Mouse (Mus musculus) ES-E14 (cell line): Measurements from ENCODE around the gene Rb1. TPM values are rescaled to one million over a fixed set of nuclear protein-coding genes. Genes with fewer than 3 reads are reported as not detected.

Experiments
- DNase-seq: peaks from one replicate; pipeline ENCODE4 v3.0.0-alpha.2; 2013; ENCODE audit warnings: low read depth, low spot score
- H3K27ac ChIP-seq: 2 replicates; pipeline ENCODE4 v1.5.1; 2012; ENCODE audit warnings: low read depth, mild to moderate bottlenecking, low read length, moderate library complexity, mixed read lengths; ENCODE audit not compliant: poor library complexity, insufficient read depth, severe bottlenecking
- H3K36me3 ChIP-seq: 2 replicates; pipeline ENCODE4 v1.6.1; 2012; ENCODE audit warnings: mild to moderate bottlenecking, low read length, moderate library complexity, mixed read lengths; ENCODE audit not compliant: control insufficient read depth, poor library complexity, insufficient read depth, severe bottlenecking
- H3K4me1 ChIP-seq, 2 experiments: fragments of 150-350 bp in 1 of 2; sonication (generic) in 1 of 2; 2 replicates each; pipeline ENCODE4 v1.6.1; 2012; ENCODE audit warnings: low read length in 2 of 2, mild to moderate bottlenecking in 1 of 2, mixed read lengths in 1 of 2; ENCODE audit not compliant: control insufficient read depth in 2 of 2, insufficient read depth in 2 of 2, poor library complexity in 1 of 2
- H3K4me3 ChIP-seq, 2 experiments: fragments of 150-350 bp in 1 of 2; sonication (generic) in 1 of 2; 2 replicates each; pipeline ENCODE4 v1.5.1; 2012; ENCODE audit warnings: low read length in 2 of 2, low read depth in 1 of 2, mild to moderate bottlenecking in 1 of 2, mixed read lengths in 1 of 2; ENCODE audit not compliant: insufficient read depth in 1 of 2, poor library complexity in 1 of 2, severe bottlenecking in 1 of 2
- H3K9ac ChIP-seq: 2 replicates; pipeline ENCODE4 v1.6.1; 2012; ENCODE audit warnings: low read depth, mild to moderate bottlenecking, low read length, mixed read lengths; ENCODE audit not compliant: poor library complexity, insufficient read depth, severe bottlenecking
- H3K9me3 ChIP-seq: fragments of 150-350 bp; sonication (generic); 2 replicates; pipeline ENCODE4 v1.6.1; 2012; ENCODE audit warnings: low read depth, mild to moderate bottlenecking, low read length; ENCODE audit not compliant: control insufficient read depth, insufficient read depth
- CHD2 ChIP-seq: IDR thresholded peaks from 2 replicates; pipeline ENCODE4 v1.6.1; 2014; ENCODE audit warnings: mild to moderate bottlenecking, low read depth, low read length, inconsistent platforms
- HCFC1 ChIP-seq: IDR thresholded peaks from 2 replicates; pipeline ENCODE4 v1.6.1; 2012; ENCODE audit warnings: low read length, inconsistent platforms, borderline replicate concordance; ENCODE audit not compliant: insufficient read depth
- MAFK ChIP-seq: IDR thresholded peaks from 2 replicates; pipeline ENCODE4 v1.6.1; 2014; ENCODE audit warnings: mild to moderate bottlenecking, low read depth, low read length, inconsistent platforms; ENCODE audit not compliant: insufficient read depth
- ZC3H11A ChIP-seq: IDR thresholded peaks from 2 replicates; pipeline ENCODE4 v1.6.1; 2012; ENCODE audit warnings: low read depth, mild to moderate bottlenecking, inconsistent platforms, low read length, borderline replicate concordance
- ZNF384 ChIP-seq: IDR thresholded peaks from 2 replicates; pipeline ENCODE4 v1.6.1; 2012; ENCODE audit warnings: low read depth, low read length, inconsistent platforms
- in situ Hi-C, 2 experiments: fragments of 600-800 bp; cut with MboI; formaldehyde crosslinking; loops; one replicate each; pipeline ENCODE4 v1.15.1; 2025; ENCODE audit warnings: low sequenced_read_pairs in 2 of 2, inconsistent platforms in 1 of 2; ENCODE audit not compliant: unreplicated experiment in 2 of 2
- total RNA-seq: library from RNA; depleted of rRNA; stranded (reverse); fragments of 300-350 nt; gene quantifications from 2 replicates; pipeline ENCODE4 v1.2.3, GENCODE M21; 2012

Rb1 gene
- total RNA-seq, 1 experiment, result 4.7 TPM

GRCm38 (mm10) chr14:73312909-73313308, 12.7 kb downstream of the Rb1 start:
- H3K27ac ChIP-seq, result no peak overlapping the region
- peaks cover 0 to 3% of the 10 kb centered on the region in 2 experiments; a peak in 2 of 4 replicates for H3K4me1 ChIP-seq
- no peaks in the 10 kb centered on the region for H3K36me3 ChIP-seq
- no peaks in the 10 kb centered on the region for H3K9me3 ChIP-seq
- H3K4me3 ChIP-seq, result no peak overlapping the region
- DNase-seq, result no peak
- in situ Hi-C loops, result no loop called here
- no peak for TF ChIP-seq HCFC1
- no peak for TF ChIP-seq ZNF384
- H3K9ac ChIP-seq, result no peak overlapping the region

DNA sequence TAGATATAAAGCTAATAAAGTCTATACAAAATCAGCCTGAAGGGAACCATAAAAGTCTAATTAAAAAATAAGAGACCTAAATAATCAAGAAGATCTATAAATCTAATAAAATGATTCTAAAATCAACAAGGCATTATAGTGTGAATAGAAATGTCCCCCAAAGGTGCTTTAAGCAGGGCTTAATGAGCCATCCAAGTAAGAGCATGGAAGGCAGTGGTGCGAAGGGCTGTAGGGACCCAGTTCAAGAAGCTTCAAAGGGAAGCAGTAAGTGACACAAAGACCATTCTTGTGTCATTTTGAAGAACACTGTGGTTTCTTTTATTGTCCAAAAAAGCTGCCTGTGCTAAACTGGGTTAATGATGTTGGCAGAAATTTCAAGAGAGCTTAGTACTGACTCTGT, 18.1 kb downstream of the Rb1 start:
- Histone ChIP-seq H3K27ac (no peak overlapping the region), H3K4me3 (no peak overlapping the region), H3K9ac (no peak overlapping the region), H3K4me1 (no peaks in the 10 kb centered on the region), H3K36me3 (no peaks in the 10 kb centered on the region), H3K9me3 (no peaks in the 10 kb centered on the region)
- in situ Hi-C loops, result no loop called here
- no peak for TF ChIP-seq CHD2
- TF ChIP-seq ZC3H11A, result no peak
- no peak for TF ChIP-seq ZNF384
- TF ChIP-seq HCFC1, result no peak
- no peak for TF ChIP-seq MAFK
- DNase-seq, result no peak

DNA sequence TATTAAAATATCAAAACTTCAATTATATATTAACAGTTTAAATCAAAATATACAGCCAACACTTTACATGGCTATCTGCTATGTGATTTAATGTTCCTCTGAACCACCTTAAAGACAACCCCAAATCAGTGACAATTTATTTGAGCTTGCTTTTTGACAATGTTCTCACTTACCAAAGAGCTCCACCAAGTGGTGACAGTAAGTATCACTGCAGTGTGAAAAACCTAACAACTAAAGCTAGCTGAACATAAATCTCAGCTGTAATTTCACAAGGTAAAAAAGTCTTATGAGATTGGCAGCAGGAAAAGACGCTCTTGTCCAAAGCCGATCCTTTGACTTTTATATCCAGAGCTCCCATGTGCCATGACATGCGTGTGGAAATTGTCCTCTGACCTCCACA, 22.4 kb downstream of the Rb1 start:
- in situ Hi-C loops, result no loop called here
- Histone ChIP-seq H3K36me3 (no peaks in the 10 kb centered on the region), H3K27ac (no peak overlapping the region), H3K9me3 (no peaks in the 10 kb centered on the region), H3K4me1 (no peaks in the 10 kb centered on the region), H3K4me3 (no peak overlapping the region), H3K9ac (no peak overlapping the region)
- TF ChIP-seq ZC3H11A, result peak; percentile 70
- TF ChIP-seq CHD2, result no peak
- 0 out of 2 replicates have a peak, but pooled peaks have one; percentile 15 for TF ChIP-seq ZNF384
- TF ChIP-seq HCFC1, result no peak
- TF ChIP-seq MAFK, result no peak
- no peak for DNase-seq

DNA sequence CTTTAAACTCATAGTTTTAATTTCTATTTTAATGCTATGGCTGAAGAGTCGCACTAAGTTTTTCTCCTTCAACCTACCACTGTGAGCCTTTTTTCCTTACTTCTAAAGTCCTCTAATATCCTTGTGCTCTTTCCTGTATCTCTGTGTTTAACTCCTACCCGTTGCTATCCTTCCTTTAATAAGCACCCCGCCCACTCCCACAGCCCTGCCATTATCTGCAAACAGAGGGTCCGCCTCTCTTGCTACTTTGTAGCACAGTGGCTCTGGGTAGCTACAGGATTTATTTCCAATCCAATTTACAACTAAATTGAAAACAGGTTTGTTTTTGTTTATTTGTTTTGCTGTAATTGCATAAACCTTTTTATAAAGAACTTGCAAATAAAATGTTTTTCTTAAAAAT, 23.8 kb downstream of the Rb1 start:
- Histone ChIP-seq H3K9ac (no peak overlapping the region), H3K27ac (no peak overlapping the region), H3K9me3 (no peaks in the 10 kb centered on the region), H3K4me3 (no peak overlapping the region), H3K36me3 (no peaks in the 10 kb centered on the region), H3K4me1 (no peaks in the 10 kb centered on the region)
- in situ Hi-C loops, result no loop called here
- TF ChIP-seq HCFC1 (no peak), ZC3H11A (no peak), ZNF384 (no peak), MAFK (no peak), CHD2 (no peak)
- no peak for DNase-seq

GRCm38 (mm10) chr14:73295512-73295911, 30.1 kb downstream of the Rb1 start:
- Histone ChIP-seq H3K4me3 (no peak overlapping the region), H3K36me3 (no peaks in the 10 kb centered on the region), H3K9ac (no peak overlapping the region), H3K9me3 (no peaks in the 10 kb centered on the region), H3K27ac (no peak overlapping the region), H3K4me1 (no peaks in the 10 kb centered on the region)
- DNase-seq, result no peak
- in situ Hi-C loops, result no loop called here
- TF ChIP-seq CHD2 (no peak), HCFC1 (no peak), MAFK (no peak), ZNF384 (no peak), ZC3H11A (no peak)
